Mouse (Mus musculus): ENCODE results near the gene Bach1.

GRCm38 (mm10) chr16:87655579-87655978 is 43.2 kb upstream of the Bach1 start:
- TF ChIP-seq POLR2A (IDR thresholded peaks at IDR 0.05; ENCODE audit: insufficient read length, low read depth), result no peak
- no peak for TF ChIP-seq MAX (IDR thresholded peaks at IDR 0.05; ENCODE audit: low read depth)
- no peak for TF ChIP-seq CEBPB (IDR thresholded peaks at IDR 0.05; ENCODE audit: insufficient read depth, poor library complexity, severe bottlenecking)
- TF ChIP-seq POLR2AphosphoS2 (IDR thresholded peaks at IDR 0.05; ENCODE audit: insufficient read length, low read depth), result no peak
- TF ChIP-seq USF1 (IDR thresholded peaks at IDR 0.05; ENCODE audit: low read depth), result no peak
- TF ChIP-seq MYOD1 (IDR thresholded peaks at IDR 0.05; ENCODE audit: control insufficient read depth in 1 of 3, insufficient read length in 2 of 3, low read depth in 2 of 3), result no peak

All from myocyte (in vitro differentiated cells).